Mouse (Mus musculus) heart, postnatal 25 days (tissue): Measurements from ENCODE around the gene Snx29. TPM values are rescaled to one million over a fixed set of nuclear protein-coding genes. Genes with fewer than 3 reads are reported as not detected.

Source experiments
- DNase-seq: peaks from one replicate; pipeline ENCODE4 v3.0.0; 2022; ENCODE audit warnings: low spot score
- intact Hi-C: fragments of 180-260 bp; cut with DNase I; formaldehyde crosslinking; loops from one replicate; pipeline ENCODE4 v1.15.1; 2025
- total RNA-seq, 2 experiments: library from RNA; stranded (reverse); gene quantifications; 2 replicates each; pipeline ENCODE4 v1.2.3; 2021

Snx29 gene
- total RNA-seq, 2 experiments from 2014 or later, result 9.6 to 12.4 TPM

DNA sequence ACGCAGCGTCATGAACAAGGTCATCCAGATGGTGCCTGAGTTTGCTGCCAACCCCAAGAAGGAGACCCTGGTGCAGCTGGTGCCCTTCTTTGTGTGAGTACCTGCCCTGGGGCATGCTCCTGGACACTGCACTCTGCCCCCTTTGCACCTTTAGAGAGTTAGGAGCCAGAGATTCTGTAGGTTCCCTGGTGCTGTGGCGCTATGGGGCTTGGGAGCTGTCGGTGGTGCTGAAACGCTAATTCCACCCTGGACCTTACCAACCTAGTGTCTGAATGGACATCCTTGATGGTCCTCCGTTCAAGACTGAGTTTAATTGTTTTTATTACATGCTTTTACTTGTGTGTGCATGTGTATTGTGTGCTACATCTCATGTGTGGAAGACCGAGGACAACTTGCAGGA is 415.6 kb downstream of the Snx29 start:
- DNase-seq, result no peak
- intact Hi-C loops, result no loop called here

- no peak for DNase-seq
- intact Hi-C loops, result no loop called here
These were observed 419.2 kb downstream of the Snx29 start for GRCm38 (mm10) chr16:11741951-11742350.

- no peak for DNase-seq
- intact Hi-C loops, result no loop called here
These were observed 419.6 kb downstream of the Snx29 start for GRCm38 (mm10) chr16:11742351-11742750.

- DNase-seq, result no peak
- intact Hi-C loops, result no loop called here
These were observed 420.3 kb downstream of the Snx29 start for GRCm38 (mm10) chr16:11743013-11743412.

DNA sequence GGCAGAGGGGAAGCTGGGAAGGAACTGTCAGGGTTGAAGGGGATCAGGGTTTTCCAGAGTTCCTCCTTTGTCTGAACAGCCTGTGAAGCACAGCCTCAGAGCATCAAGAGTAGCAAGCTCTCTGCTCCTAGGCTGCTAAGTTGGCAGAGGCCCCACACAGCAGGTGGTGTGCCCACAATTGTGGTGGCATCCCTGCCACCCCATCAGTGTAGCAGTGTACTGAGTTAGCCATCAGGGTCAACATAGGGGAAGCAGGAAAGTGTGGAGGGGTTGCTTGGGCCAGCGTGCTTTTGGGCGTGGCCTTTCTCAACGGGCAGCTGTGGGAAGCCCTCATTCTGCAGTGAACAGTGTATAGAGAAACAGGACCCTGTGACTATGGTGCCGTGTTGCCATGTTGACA is 421.0 kb downstream of the Snx29 start:
- intact Hi-C loops, result no loop called here
- DNase-seq, result no peak

DNA sequence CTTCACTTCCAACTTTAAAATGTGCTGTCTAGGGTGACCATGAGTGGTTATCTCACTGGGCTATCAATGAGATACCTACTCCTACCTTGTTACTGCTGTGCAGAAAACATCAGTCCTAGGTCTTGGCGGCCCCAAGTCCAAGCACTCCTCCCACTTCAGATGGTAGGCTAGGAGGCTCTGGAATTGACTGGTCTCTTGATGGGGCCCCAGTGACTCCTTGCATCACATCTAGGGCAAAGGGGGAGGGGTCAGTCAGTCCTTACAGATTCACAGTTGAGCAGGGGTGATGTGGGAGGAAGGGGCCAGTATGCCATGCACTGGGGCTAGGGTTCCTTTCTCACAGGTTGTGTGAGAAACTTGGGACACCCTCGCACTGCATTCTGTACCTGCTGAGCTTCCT is 423.3 kb downstream of the Snx29 start:
- intact Hi-C loops, result no loop called here
- no peak for DNase-seq

- DNase-seq, result no peak
- intact Hi-C loops, result no loop called here
These were observed 425.2 kb downstream of the Snx29 start for GRCm38 (mm10) chr16:11747867-11748266.

DNA sequence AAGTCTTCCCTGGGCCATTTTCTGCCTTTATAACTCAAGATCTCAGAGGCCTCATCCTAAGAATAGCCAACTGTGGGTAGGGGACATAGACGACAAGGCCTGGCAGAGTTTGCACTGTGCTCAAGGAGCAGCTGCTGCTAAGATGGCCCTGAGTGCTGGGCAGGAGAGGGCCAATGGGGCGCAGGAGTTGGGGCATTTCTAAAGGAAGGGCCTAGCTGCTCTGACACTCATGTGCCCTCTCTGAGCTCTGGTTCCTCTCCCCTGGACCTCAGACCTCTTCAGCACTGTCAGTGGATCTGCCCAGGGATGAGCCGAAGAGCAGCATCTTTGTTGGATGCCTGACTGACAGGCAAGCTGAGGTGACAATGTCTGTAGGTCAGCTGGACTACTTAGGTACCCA is 426.4 kb downstream of the Snx29 start:
- intact Hi-C loops, result no loop called here
- DNase-seq, result no peak

DNA sequence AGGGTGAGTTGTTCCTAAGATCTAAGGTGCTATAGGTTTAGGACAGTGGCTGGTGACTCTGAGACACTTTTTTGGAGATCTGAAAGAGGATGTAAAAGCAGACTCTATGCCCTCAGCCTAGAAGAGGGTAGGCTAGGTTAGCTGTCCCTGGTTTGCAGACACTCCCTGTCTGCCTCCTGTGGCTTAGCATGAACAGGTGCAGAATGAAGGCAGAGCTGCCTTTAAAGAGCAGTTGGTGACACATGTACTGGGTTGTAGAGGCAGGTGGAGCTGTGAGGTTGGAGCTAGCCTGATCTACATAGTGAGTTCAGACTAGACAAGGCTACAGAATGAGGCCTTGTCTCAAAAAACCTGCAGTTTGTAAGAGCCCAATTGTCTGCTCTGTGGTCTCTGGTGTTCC is 427.9 kb downstream of the Snx29 start:
- no peak for DNase-seq
- intact Hi-C loops, result no loop called here

DNA sequence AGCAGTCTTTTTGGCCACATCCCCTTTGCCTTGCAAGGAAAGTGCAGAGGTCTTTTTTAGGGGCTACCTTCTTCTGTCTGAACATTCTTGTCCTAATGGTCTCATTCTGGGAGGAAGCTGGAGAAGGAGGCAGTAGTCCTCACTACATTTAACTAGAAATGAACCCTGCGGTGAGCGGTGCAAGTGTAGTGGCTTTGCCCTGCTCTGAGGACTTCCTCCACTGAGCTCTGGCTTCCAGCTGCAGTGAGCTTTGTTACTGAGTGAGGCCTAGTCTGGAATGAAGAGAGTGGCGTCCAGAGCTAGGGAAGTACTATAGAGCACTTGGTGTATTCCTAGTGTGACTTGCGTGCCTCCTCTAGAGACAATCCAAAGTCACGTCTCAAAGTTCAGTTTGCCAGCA is 429.8 kb downstream of the Snx29 start:
- intact Hi-C loops, result no loop called here
- DNase-seq, result no peak

- no peak for DNase-seq
- intact Hi-C loops, result no loop called here
These were observed 430.8 kb downstream of the Snx29 start for GRCm38 (mm10) chr16:11753466-11753865.

GRCm38 (mm10) chr16:11754136-11754535 is 431.4 kb downstream of the Snx29 start:
- no peak for DNase-seq
- intact Hi-C loops, result no loop called here

- no peak for DNase-seq
- intact Hi-C loops, result no loop called here
These were observed 432.8 kb downstream of the Snx29 start for GRCm38 (mm10) chr16:11755281-11756066.

GRCm38 (mm10) chr16:11756598-11757245 is 434.0 kb downstream of the Snx29 start:
- intact Hi-C loops, result no loop called here

DNA sequence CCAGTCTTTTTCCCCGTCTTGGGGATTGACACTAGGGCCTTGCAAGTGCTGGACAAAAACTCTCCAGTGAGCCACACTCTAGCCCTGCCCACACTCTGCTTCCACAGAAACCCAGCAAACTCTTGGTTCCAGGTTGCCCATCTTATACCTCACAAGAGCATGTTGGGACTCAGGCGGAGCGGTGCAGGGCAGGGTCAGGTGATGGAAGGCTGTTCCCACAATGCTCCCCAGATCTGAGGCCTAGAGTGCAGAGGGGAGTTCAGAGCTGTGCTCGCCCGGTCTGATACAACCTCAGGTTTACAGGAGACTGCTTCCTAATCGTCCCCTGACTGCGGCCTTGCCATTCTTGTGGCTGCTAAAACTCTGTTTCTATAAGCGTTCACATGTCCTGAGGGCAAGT is 434.8 kb downstream of the Snx29 start:
- no peak for DNase-seq
- intact Hi-C loops, result no loop called here

More at GRCm38 (mm10) chr16:11756598-11757245, 434.0 kb downstream of the Snx29 start:
- DNase-seq, result no peak

GRCm38 (mm10) chr16:11757951-11758350 is 435.2 kb downstream of the Snx29 start:
- no peak for DNase-seq
- intact Hi-C loops, result no loop called here

DNA sequence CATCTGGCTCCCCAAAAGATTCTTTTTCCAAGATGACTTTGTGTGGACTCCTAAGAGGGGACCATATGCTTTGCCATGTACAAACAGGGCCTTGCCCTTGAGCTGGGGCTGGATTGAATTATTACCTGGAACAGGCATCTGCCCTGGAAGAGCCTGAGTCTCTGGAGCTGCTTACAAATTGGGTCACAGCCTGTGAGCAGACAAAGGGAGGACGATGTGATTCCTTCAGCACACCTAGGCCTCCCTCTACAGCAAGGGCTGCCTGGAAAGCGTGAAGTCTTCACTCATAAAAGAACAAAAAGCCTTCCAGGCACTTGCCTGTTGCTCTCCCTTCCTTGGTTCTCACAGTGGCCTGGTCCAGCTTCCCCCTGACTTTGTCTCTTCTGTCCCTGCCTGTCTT is 449.6 kb downstream of the Snx29 start:
- intact Hi-C loops, result no loop called here
- DNase-seq, result no peak

GRCm38 (mm10) chr16:11774321-11774720 is 451.6 kb downstream of the Snx29 start:
- no peak for DNase-seq
- intact Hi-C loops, result no loop called here

- intact Hi-C loops, result no loop called here
- no peak for DNase-seq
These were observed 453.8 kb downstream of the Snx29 start for GRCm38 (mm10) chr16:11776528-11776927.

DNA sequence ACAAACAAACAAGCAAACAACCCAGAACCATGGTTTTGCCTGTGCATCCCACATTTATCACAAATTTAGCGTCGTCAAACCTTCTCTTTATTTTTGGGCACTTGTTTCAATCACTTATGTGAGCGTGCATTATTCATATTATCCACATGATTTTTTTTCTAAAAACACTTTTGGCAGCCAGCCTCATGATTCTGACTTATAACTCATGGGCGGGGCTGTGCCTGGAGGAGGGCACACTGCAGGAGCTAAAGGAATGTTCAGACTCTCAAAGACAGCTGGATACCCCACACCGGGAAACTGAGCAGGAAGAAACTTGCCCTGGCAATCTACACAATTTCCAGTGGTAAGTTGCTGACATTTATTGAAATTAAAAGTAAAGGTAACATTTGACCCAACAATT is 455.5 kb downstream of the Snx29 start:
- intact Hi-C loops, result no loop called here
- DNase-seq, result no peak

DNA sequence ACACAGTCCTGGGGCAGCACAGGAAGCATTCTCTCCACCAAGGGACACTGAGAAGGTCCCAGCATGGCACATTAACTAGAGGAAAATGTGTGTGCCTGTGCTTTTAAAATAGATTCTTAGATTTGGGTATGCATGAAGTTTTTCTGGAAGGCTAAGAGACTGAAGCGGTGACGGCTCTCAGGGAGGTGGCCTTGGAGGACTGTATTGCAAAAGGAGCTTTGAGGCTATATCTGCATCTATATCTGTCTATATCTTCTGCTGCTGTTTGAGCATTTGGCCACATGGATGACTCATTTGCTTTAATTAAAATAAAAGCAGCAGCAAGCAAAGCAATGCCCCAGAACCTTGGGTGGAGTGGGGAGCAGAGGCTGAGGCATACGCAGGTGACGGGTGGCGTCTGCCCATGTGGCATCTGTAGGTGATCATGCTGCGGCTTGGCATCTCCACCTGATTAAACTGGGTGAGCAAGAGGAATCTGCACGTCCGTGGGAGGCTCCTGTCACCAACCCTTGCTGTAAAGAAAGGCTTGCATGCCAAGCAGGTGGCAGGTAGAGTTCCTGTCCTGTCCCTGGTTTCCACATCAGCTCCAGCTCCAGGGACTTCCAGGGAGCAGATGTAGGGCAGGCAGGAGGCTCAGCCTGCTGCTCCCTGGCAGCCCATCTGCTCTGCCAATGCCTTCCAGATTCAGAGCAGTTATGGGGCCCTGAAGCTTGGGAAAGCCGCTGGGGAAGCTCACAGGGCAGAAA is 456.2 kb downstream of the Snx29 start:
- no peak for DNase-seq
- intact Hi-C loops, result no loop called here
